29 mouse cellular contexts compared by ENCODE assay signal in the genomic region with DNA sequence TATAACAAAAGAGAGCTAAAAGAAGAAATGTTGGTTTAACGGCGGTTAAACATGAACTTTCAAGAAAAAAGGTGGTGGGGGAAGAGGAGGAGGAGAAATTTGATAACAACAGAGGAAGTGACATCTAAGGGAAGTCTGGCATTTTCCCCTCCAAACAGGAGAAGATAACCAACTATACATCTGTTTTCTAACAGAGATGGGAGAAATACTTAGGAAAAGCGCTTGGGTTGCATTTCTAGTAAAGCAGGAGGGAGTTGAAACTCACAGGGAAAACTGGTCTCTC. TPM values are rescaled to one million over a fixed set of nuclear protein-coding genes. Genes with fewer than 3 reads are reported as not detected.
A peak's percentile ranks its signal among the peaks of the same experiment; 100 is the strongest.
DNase-seq lines count a peak whose midpoint lies in the region; ATAC-seq and TF ChIP-seq lines count a peak whose summit lies in the region.
"Had no signal": no experiment of that assay in that cellular context is flagged by ENCODE, and none has a peak within 500 bp of the region (broad histone marks: within the 10 kb centered on the region; RNA-seq: fewer than 3 reads in every experiment).

No protein-coding gene starts in this region.

- intact Hi-C loops in heart, postnatal 14 days (cut with DNase I), result no loop called here

- no peak for TF ChIP-seq EP300 in CH12.LX (IDR thresholded peaks at IDR 0.05; ENCODE audit: low read length)
- TF ChIP-seq EP300 in liver, postnatal 0 days (IDR thresholded peaks at IDR 0.05; ENCODE audit: low read depth), result no peak
- no peak for TF ChIP-seq EP300 in lung, postnatal 0 days (IDR thresholded peaks at IDR 0.05)

- no peak overlapping the region for H3K4me3 ChIP-seq in heart, embryonic 13.5 days
- peak overlapping the region; percentile 26 to 37 (median 28) for H3K4me3 ChIP-seq in CH12.LX (replicated peaks in 1 of 3; ENCODE audit: low read depth in 2 of 3, low read length in 2 of 3, poor library complexity in 1 of 3)
- 0 out of 2 replicates have a peak overlapping the region, but pooled peaks have one; percentile 6 for H3K4me3 ChIP-seq in liver, embryonic 11.5 days (ENCODE audit: low read depth, low read length)
- H3K4me3 ChIP-seq in liver, postnatal 0 days (ENCODE audit: low read depth, low read length), result peak overlapping the region; percentile 11
- no peak overlapping the region for H3K4me3 ChIP-seq in lung, postnatal 0 days (ENCODE audit: low read depth, low read length)
- H3K4me3 ChIP-seq in embryonic facial prominence, embryonic 10.5 days, result no peak overlapping the region
- H3K4me3 ChIP-seq: embryonic facial prominence, embryonic 13.5 days; erythroblast, embryonic 14.5 days; forebrain, embryonic 12.5 days; hindbrain, embryonic 12.5 days; kidney, embryonic 15.5 days; limb, embryonic 15.5 days; midbrain, embryonic 15.5 days; neural tube, embryonic 13.5 days had no signal

- WGBS in heart, embryonic 13.5 days, result 48% methylated on average over 3 of the region's 3 CpGs
- 41% methylated on average over 3 of the region's 3 CpGs for WGBS in liver, embryonic 11.5 days
- WGBS in liver, postnatal 0 days (ENCODE audit: insufficient replicate concordance), result 34% methylated on average over 3 of the region's 3 CpGs
- WGBS in lung, postnatal 0 days, result 50% methylated on average over 3 of the region's 3 CpGs
- 92% methylated on average over 3 of the region's 3 CpGs for WGBS in embryonic facial prominence, embryonic 10.5 days

- in situ Hi-C loops in CH12.LX (cut with MboI; ENCODE audit: low pct_ligation_motif_present, low pct_unique_long_range_greater_than_20kb, low sequenced_read_pairs), result no loop called here

- no peak for DNase-seq in heart, postnatal 14 days
- no peak for DNase-seq in CH12.LX (ENCODE audit: extremely low read depth)
- DNase-seq in liver, embryonic 11.5 days (ENCODE audit: low spot score), result no peak
- no peak for DNase-seq in liver, postnatal 0 days
- no peak for DNase-seq in lung, postnatal 10 days
- no peak for DNase-seq in lung, postnatal 0 days (ENCODE audit: low spot score)
- DNase-seq in embryonic facial prominence, embryonic 10.5 days (ENCODE audit: low spot score), result no peak
- DNase-seq: adrenal gland, adult 2 months; cerebellum, adult 18-20 months; cerebellum, postnatal 25 days; gastrocnemius, postnatal 25 days; heart, postnatal 10 days; kidney, adult 11 months; kidney, postnatal 36 days; layer of hippocampus, postnatal 36 days; left cerebral cortex, postnatal 4 days; lung, postnatal 14 days had no signal

- H3K27me3 ChIP-seq in heart, embryonic 13.5 days (replicated peaks), result no peaks in the 10 kb centered on the region
- no peaks in the 10 kb centered on the region for H3K27me3 ChIP-seq in CH12.LX (replicated peaks)
- H3K27me3 ChIP-seq in liver, embryonic 11.5 days (replicated peaks; ENCODE audit: control insufficient read depth, insufficient read depth, low read length), result no peaks in the 10 kb centered on the region
- H3K27me3 ChIP-seq in liver, postnatal 0 days (ENCODE audit: insufficient read depth, low read length), result no peaks in the 10 kb centered on the region
- no peaks in the 10 kb centered on the region for H3K27me3 ChIP-seq in lung, postnatal 0 days (replicated peaks; ENCODE audit: insufficient read depth, low read length)
- no peaks in the 10 kb centered on the region for H3K27me3 ChIP-seq in embryonic facial prominence, embryonic 10.5 days (replicated peaks; ENCODE audit: low read depth, poor library complexity, severe bottlenecking)
- H3K27me3 ChIP-seq: embryonic facial prominence, embryonic 13.5 days; forebrain, embryonic 12.5 days; hindbrain, embryonic 12.5 days; kidney, embryonic 15.5 days; limb, embryonic 15.5 days; midbrain, embryonic 15.5 days; neural tube, embryonic 13.5 days had no signal

- H3K79me2 ChIP-seq in CH12.LX (replicated peaks; ENCODE audit: control insufficient read depth, extremely low read depth, insufficient read depth, poor library complexity, severe bottlenecking), result peaks cover 94% of the 10 kb centered on the region

- H3K27ac ChIP-seq in heart, embryonic 13.5 days (replicated peaks), result peak overlapping the region; percentile 31; the same call in 1 of the 2 replicates
- peak overlapping the region; percentile 97 for H3K27ac ChIP-seq in CH12.LX (ENCODE audit: insufficient read depth, low read depth)
- H3K27ac ChIP-seq in liver, embryonic 11.5 days (ENCODE audit: low read depth, low read length), result 0 out of 2 replicates have a peak overlapping the region, but pooled peaks have one; percentile 45
- H3K27ac ChIP-seq in liver, postnatal 0 days (ENCODE audit: low read depth), result 0 out of 2 replicates have a peak overlapping the region, but pooled peaks have one; percentile 49
- no peak overlapping the region for H3K27ac ChIP-seq in lung, postnatal 0 days (ENCODE audit: low read length)
- H3K27ac ChIP-seq in embryonic facial prominence, embryonic 10.5 days (replicated peaks), result no peak overlapping the region
- H3K27ac ChIP-seq: embryonic facial prominence, embryonic 13.5 days; forebrain, embryonic 12.5 days; hindbrain, embryonic 12.5 days; kidney, embryonic 15.5 days; limb, embryonic 15.5 days; midbrain, embryonic 15.5 days; neural tube, embryonic 13.5 days had no signal

- no peak overlapping the region for H3K9ac ChIP-seq in heart, embryonic 13.5 days
- peak overlapping the region; percentile 82 for H3K9ac ChIP-seq in CH12.LX (ENCODE audit: insufficient read depth, low read depth)
- H3K9ac ChIP-seq in liver, embryonic 11.5 days (ENCODE audit: low read depth, low read length), result no peak overlapping the region
- H3K9ac ChIP-seq in liver, postnatal 0 days (replicated peaks), result peak overlapping the region; percentile 31; the same call in 1 of the 2 replicates
- no peak overlapping the region for H3K9ac ChIP-seq in lung, postnatal 0 days (replicated peaks; ENCODE audit: low read depth)
- H3K9ac ChIP-seq: embryonic facial prominence, embryonic 13.5 days; forebrain, embryonic 12.5 days; hindbrain, embryonic 12.5 days; kidney, embryonic 15.5 days; limb, embryonic 15.5 days; midbrain, embryonic 15.5 days; neural tube, embryonic 13.5 days had no signal

- TF ChIP-seq RAD21 in CH12.LX (IDR thresholded peaks at IDR 0.05; ENCODE audit: low read depth, low read length), result no peak

- H3K9me3 ChIP-seq in heart, embryonic 13.5 days, result no peaks in the 10 kb centered on the region
- H3K9me3 ChIP-seq in CH12.LX (replicated peaks; ENCODE audit: low read length), result no peaks in the 10 kb centered on the region
- no peaks in the 10 kb centered on the region for H3K9me3 ChIP-seq in liver, embryonic 11.5 days (ENCODE audit: control insufficient read depth, low read length)
- no peaks in the 10 kb centered on the region for H3K9me3 ChIP-seq in liver, postnatal 0 days (ENCODE audit: low read length)
- no peaks in the 10 kb centered on the region for H3K9me3 ChIP-seq in lung, postnatal 0 days (ENCODE audit: low read length)
- H3K9me3 ChIP-seq in embryonic facial prominence, embryonic 10.5 days, result no peaks in the 10 kb centered on the region
- H3K9me3 ChIP-seq: embryonic facial prominence, embryonic 13.5 days; forebrain, embryonic 12.5 days; G1E; hindbrain, embryonic 12.5 days; kidney, embryonic 15.5 days; limb, embryonic 15.5 days; midbrain, embryonic 15.5 days; neural tube, embryonic 13.5 days had no signal

- no peak for ATAC-seq in heart, embryonic 13.5 days (ENCODE audit: extremely low read depth, insufficient number of reproducible peaks, low FRiP score, low TSS enrichment)
- no peak for ATAC-seq in liver, embryonic 11.5 days (replicated peaks; ENCODE audit: low FRiP score)
- ATAC-seq in liver, postnatal 0 days, result no peak
- ATAC-seq in lung, postnatal 0 days, result no peak
- ATAC-seq: midbrain, embryonic 15.5 days had no signal

- dilution Hi-C loops in CH12.LX (cut with MboI; ENCODE audit: extremely low pct_ligation_motif_present, extremely low pct_unique_long_range_greater_than_20kb, low sequenced_read_pairs), result no loop called here

- peaks cover 51% of the 10 kb centered on the region for H3K4me1 ChIP-seq in heart, embryonic 13.5 days
- H3K4me1 ChIP-seq in CH12.LX (ENCODE audit: control insufficient read depth in 1 of 2, insufficient read depth in 2 of 2), result peaks cover 22 to 70% of the 10 kb centered on the region in 2 experiments
- H3K4me1 ChIP-seq in liver, embryonic 11.5 days (replicated peaks; ENCODE audit: control insufficient read depth, insufficient read depth, low read length), result peaks cover 51% of the 10 kb centered on the region
- H3K4me1 ChIP-seq in liver, postnatal 0 days (ENCODE audit: insufficient read depth), result peaks cover 44% of the 10 kb centered on the region
- no peaks in the 10 kb centered on the region; the same call in 1 of the 2 replicates for H3K4me1 ChIP-seq in lung, postnatal 0 days (ENCODE audit: insufficient read depth, low read depth, low read length)
- peaks cover 9% of the 10 kb centered on the region for H3K4me1 ChIP-seq in embryonic facial prominence, embryonic 10.5 days

- no peaks in the 10 kb centered on the region for H3K36me3 ChIP-seq in heart, embryonic 13.5 days
- peaks cover 0 to 13% of the 10 kb centered on the region in 2 experiments for H3K36me3 ChIP-seq in CH12.LX (replicated peaks in 1 of 2; ENCODE audit: control insufficient read depth in 1 of 2, insufficient read depth in 1 of 2, low read length in 1 of 2)
- H3K36me3 ChIP-seq in liver, embryonic 11.5 days (ENCODE audit: control insufficient read depth, insufficient read depth, low read length), result 0 out of 2 replicates have a peak, but pooled peaks cover 2% of the 10 kb centered on the region
- H3K36me3 ChIP-seq in liver, postnatal 0 days (replicated peaks; ENCODE audit: insufficient read depth, low read length), result no peaks in the 10 kb centered on the region
- H3K36me3 ChIP-seq in lung, postnatal 0 days (ENCODE audit: insufficient read depth, low read length), result no peaks in the 10 kb centered on the region
- no peaks in the 10 kb centered on the region for H3K36me3 ChIP-seq in embryonic facial prominence, embryonic 10.5 days (replicated peaks)
- H3K36me3 ChIP-seq: embryonic facial prominence, embryonic 13.5 days; forebrain, embryonic 12.5 days; hindbrain, embryonic 12.5 days; kidney, embryonic 15.5 days; limb, embryonic 15.5 days; midbrain, embryonic 15.5 days; neural tube, embryonic 13.5 days had no signal

- no peak for TF ChIP-seq POLR2A in CH12.LX (IDR thresholded peaks at IDR 0.05; ENCODE audit: low read depth, low read length)

- H3K4me2 ChIP-seq in heart, embryonic 13.5 days, result peak overlapping the region; percentile 20
- H3K4me2 ChIP-seq in CH12.LX (ENCODE audit: insufficient read depth, low read depth, poor library complexity, severe bottlenecking), result peak overlapping the region; percentile 94
- peak overlapping the region; percentile 47 for H3K4me2 ChIP-seq in liver, embryonic 11.5 days
- H3K4me2 ChIP-seq in liver, postnatal 0 days (ENCODE audit: low read depth, low read length), result peak overlapping the region; percentile 52
- H3K4me2 ChIP-seq in lung, postnatal 0 days (replicated peaks; ENCODE audit: low read depth, low read length), result no peak overlapping the region
- H3K4me2 ChIP-seq: embryonic facial prominence, embryonic 13.5 days; forebrain, embryonic 12.5 days; hindbrain, embryonic 12.5 days; kidney, embryonic 15.5 days; limb, embryonic 15.5 days; midbrain, embryonic 15.5 days; neural tube, embryonic 13.5 days had no signal

- no peak for TF ChIP-seq CTCF in CH12.LX (conservative IDR thresholded peaks at IDR 0.05 in 1 of 2, IDR thresholded peaks at IDR 0.05 in 1 of 2; ENCODE audit: low read depth in 2 of 2, low read length in 2 of 2)
- no peak for TF ChIP-seq CTCF in liver, postnatal 0 days (IDR thresholded peaks at IDR 0.05; ENCODE audit: low read depth)
- no peak for TF ChIP-seq CTCF in lung, postnatal 0 days (IDR thresholded peaks at IDR 0.05)

RNA-seq across cellular contexts. Expression of a gene that starts 5.2 kb away (rescaled TPM):
- polyA plus RNA-seq in heart, embryonic 13.5 days (2015; fragmentation: Nextera tagmentation; extraction: Ambion mirVana), result 10.1 TPM in 2 replicates
- 10 to 100 TPM; 52.5 to 56.3 TPM for total RNA-seq in heart, postnatal 14 days (2021)
- total RNA-seq in CH12.LX (2012; rRNA removed), result 35.3 and 37.6 TPM in 2 replicates
- 33.8 and 35.9 TPM in 2 replicates for total RNA-seq in CH12.LX (2014; rRNA removed)
- 42.7 and 47.0 TPM in 2 replicates for polyA plus RNA-seq in CH12.LX (2012; ENCODE audit: insufficient read length, low read depth)
- polyA plus RNA-seq in liver, embryonic 11.5 days (2014; fragmentation: Nextera tagmentation; extraction: Ambion mirVana), result 11.5 and 12.4 TPM in 2 replicates
- 5.0 and 6.0 TPM in 2 replicates for polyA plus RNA-seq in liver, postnatal 0 days (2015; fragmentation: Nextera tagmentation; extraction: Ambion mirVana)
- polyA plus RNA-seq in lung, postnatal 0 days (2015; fragmentation: Nextera tagmentation; extraction: Ambion mirVana), result 10.8 and 11.0 TPM in 2 replicates
- polyA plus RNA-seq in embryonic facial prominence, embryonic 10.5 days (2016; fragmentation: Nextera tagmentation; extraction: Ambion mirVana), result 7.0 and 8.0 TPM in 2 replicates

RNA-seq across cellular contexts. Expression of a gene that starts 22.5 kb away (rescaled TPM):
- 0.48 and 0.76 TPM in 2 replicates for polyA plus RNA-seq in heart, embryonic 13.5 days (2015; fragmentation: Nextera tagmentation; extraction: Ambion mirVana)
- total RNA-seq in heart, postnatal 14 days (2021), result under 1 TPM; 0.48 to 0.56 TPM
- 4.2 and 5.7 TPM in 2 replicates for total RNA-seq in CH12.LX (2012; rRNA removed)
- 0.52 and 0.99 TPM in 2 replicates for total RNA-seq in CH12.LX (2014; rRNA removed)
- polyA plus RNA-seq in CH12.LX (2012; ENCODE audit: insufficient read length, low read depth), result 1.2 and 1.9 TPM in 2 replicates
- 0.62 TPM in 1 of 2 replicates, not detected in the other for polyA plus RNA-seq in liver, embryonic 11.5 days (2014; fragmentation: Nextera tagmentation; extraction: Ambion mirVana)
- polyA plus RNA-seq in liver, postnatal 0 days (2015; fragmentation: Nextera tagmentation; extraction: Ambion mirVana), result 0.97 and 1.7 TPM in 2 replicates
- polyA plus RNA-seq in lung, postnatal 0 days (2015; fragmentation: Nextera tagmentation; extraction: Ambion mirVana), result 0.46 and 0.79 TPM in 2 replicates
- polyA plus RNA-seq in embryonic facial prominence, embryonic 10.5 days (2016; fragmentation: Nextera tagmentation; extraction: Ambion mirVana), result 0.19 TPM in 1 of 2 replicates, not detected in the other
- polyA plus RNA-seq: forebrain, embryonic 12.5 days; hindbrain, embryonic 12.5 days had no signal

RNA-seq across cellular contexts. Expression of a gene that starts 23.0 kb away (rescaled TPM):
- 24.9 and 30.1 TPM in 2 replicates for polyA plus RNA-seq in heart, embryonic 13.5 days (2015; fragmentation: Nextera tagmentation; extraction: Ambion mirVana)
- total RNA-seq in heart, postnatal 14 days (2021), result 1 to 10 TPM; 7.4 TPM
- total RNA-seq in CH12.LX (2012; rRNA removed) (30.9 and 37.2 TPM in 2 replicates), CH12.LX (2014; rRNA removed) (41.7 and 49.4 TPM in 2 replicates)
- 30.4 and 36.5 TPM in 2 replicates for polyA plus RNA-seq in CH12.LX (2012; ENCODE audit: insufficient read length, low read depth)
- polyA plus RNA-seq in liver, embryonic 11.5 days (2014; fragmentation: Nextera tagmentation; extraction: Ambion mirVana), result 34.8 and 36.7 TPM in 2 replicates
- polyA plus RNA-seq in liver, postnatal 0 days (2015; fragmentation: Nextera tagmentation; extraction: Ambion mirVana), result 26.1 and 29.1 TPM in 2 replicates
- polyA plus RNA-seq in lung, postnatal 0 days (2015; fragmentation: Nextera tagmentation; extraction: Ambion mirVana), result 22.5 and 23.2 TPM in 2 replicates
- 35.5 and 38.2 TPM in 2 replicates for polyA plus RNA-seq in embryonic facial prominence, embryonic 10.5 days (2016; fragmentation: Nextera tagmentation; extraction: Ambion mirVana)

RNA-seq across cellular contexts. Expression of a gene that starts 50.4 kb away (rescaled TPM):
- 0.11 TPM in 1 of 2 replicates, not detected in the other for polyA plus RNA-seq in heart, embryonic 13.5 days (2015; fragmentation: Nextera tagmentation; extraction: Ambion mirVana)
- not detected for total RNA-seq in heart, postnatal 14 days (2021)
- total RNA-seq in CH12.LX (2012; rRNA removed) (not detected in 2 replicates), CH12.LX (2014; rRNA removed) (not detected in 2 replicates)
- not detected in 2 replicates for polyA plus RNA-seq in CH12.LX (2012; ENCODE audit: insufficient read length, low read depth)
- 0.14 TPM in 1 of 2 replicates, not detected in the other for polyA plus RNA-seq in liver, embryonic 11.5 days (2014; fragmentation: Nextera tagmentation; extraction: Ambion mirVana)
- 0.36 and 0.41 TPM in 2 replicates for polyA plus RNA-seq in liver, postnatal 0 days (2015; fragmentation: Nextera tagmentation; extraction: Ambion mirVana)
- 0.26 TPM in 1 of 2 replicates, not detected in the other for polyA plus RNA-seq in lung, postnatal 0 days (2015; fragmentation: Nextera tagmentation; extraction: Ambion mirVana)
- polyA plus RNA-seq in embryonic facial prominence, embryonic 10.5 days (2016; fragmentation: Nextera tagmentation; extraction: Ambion mirVana), result 0.15 TPM in 1 of 2 replicates, not detected in the other
- total RNA-seq: adrenal gland, adult 2 months; adrenal gland, postnatal 4 days; G1E; gastrocnemius, postnatal 25 days; heart, adult 8-10 months; heart, postnatal 10 days; left cerebral cortex, postnatal 4 days had no signal
- polyA plus RNA-seq: embryonic facial prominence, embryonic 13.5 days; erythroblast, embryonic 14.5 days; forebrain, embryonic 12.5 days; G1E; hindbrain, embryonic 12.5 days; kidney, embryonic 15.5 days had no signal

Comparison
In these comparisons a context has a peak if more than half of its experiments do, and no peak if none do; other contexts are left out.
1. H3K9ac ChIP-seq: peak in CH12.LX (single experiment) and liver, postnatal 0 days (single experiment); none in heart, embryonic 13.5 days (single experiment), liver, embryonic 11.5 days (single experiment) and lung, postnatal 0 days (single experiment).
2. H3K27ac ChIP-seq: peak in heart, embryonic 13.5 days (single experiment), CH12.LX (single experiment), liver, embryonic 11.5 days (single experiment) and liver, postnatal 0 days (single experiment); none in lung, postnatal 0 days (single experiment) and embryonic facial prominence, embryonic 10.5 days (single experiment).
3. H3K4me3 ChIP-seq: peak in CH12.LX (3 of 3), liver, embryonic 11.5 days (single experiment) and liver, postnatal 0 days (single experiment); none in heart, embryonic 13.5 days (single experiment), lung, postnatal 0 days (single experiment) and embryonic facial prominence, embryonic 10.5 days (single experiment).